Mouse (Mus musculus) fibroblast of lung, adult 2 months (primary cell): Measurements from ENCODE around the gene Hivep3.

Experiments
- DNase-seq: peaks from one replicate; pipeline ENCODE4 v3.0.0-alpha.2; 2011; ENCODE audit warnings: low read depth

The Hivep3 gene

DNA sequence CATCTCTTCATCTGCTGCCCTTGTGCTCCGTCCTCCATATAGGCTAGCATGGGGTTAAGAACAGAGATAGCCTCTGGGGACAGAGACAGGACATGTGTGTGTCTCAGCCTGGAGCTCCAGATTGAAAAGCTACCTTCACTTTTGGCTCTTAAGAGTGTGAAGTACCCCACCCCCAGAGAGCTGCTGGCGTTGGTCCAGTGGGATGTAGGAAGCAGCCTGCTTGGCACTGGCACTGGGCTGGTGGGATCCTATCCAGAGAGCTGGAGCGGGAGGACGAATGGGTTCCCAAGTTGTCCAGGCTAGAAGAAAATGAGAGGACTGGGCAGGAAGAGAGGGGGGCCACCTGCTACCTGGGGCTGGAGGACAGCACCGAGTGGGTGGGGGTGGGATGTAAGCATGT is 284.8 kb downstream of the Hivep3 start:
- DNase-seq: no peak

DNA sequence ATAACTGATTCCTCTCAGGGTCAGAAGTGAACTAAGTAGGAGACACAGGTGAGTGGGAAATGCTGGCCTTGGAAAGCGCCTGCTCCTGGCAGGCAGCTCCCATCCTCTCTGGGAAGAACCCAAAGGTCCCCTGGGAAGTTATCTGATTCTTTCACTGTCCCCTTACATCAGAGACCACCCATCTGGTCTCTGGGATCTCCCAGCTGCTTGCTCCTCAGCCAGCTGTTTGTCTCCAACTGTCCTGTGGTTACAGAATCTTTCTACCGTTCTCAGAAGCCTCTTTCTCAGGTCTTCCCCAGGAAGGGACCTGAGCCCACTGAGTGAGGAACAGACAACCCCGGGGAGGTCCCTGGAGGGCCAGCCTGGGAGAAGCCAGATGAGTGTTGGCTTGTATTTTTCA is 288.8 kb downstream of the Hivep3 start:
- no peak for DNase-seq

DNA sequence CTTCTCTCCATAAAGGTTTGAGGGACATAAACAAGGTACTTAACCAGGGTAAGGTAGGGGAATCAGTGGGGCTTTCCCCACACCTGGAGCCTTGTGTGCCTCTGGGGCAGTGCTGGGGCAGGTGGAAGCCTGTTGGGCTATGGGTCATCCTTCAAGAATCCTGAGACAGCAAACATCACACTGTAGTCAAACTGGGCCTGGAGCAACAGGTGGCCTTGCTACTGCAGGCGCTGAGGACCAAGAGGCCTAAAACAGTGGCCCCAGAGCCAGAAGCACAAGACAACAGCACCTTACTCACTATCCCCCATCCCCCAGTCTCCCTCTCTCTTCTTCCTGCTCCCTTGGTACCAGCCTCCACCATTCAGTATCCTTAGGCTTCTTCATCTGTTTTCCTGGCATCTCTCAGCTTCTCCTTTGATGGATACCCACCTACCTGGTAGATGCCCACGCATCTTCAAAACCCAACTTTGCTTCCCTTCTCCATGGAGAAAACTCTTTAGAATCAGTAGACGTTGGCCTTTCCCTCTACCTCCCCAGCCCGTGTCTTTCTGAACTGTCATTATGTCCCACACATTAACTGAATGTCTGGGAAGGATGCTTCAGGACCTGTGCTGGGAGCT is 289.7 kb downstream of the Hivep3 start:
- DNase-seq: no peak

DNA sequence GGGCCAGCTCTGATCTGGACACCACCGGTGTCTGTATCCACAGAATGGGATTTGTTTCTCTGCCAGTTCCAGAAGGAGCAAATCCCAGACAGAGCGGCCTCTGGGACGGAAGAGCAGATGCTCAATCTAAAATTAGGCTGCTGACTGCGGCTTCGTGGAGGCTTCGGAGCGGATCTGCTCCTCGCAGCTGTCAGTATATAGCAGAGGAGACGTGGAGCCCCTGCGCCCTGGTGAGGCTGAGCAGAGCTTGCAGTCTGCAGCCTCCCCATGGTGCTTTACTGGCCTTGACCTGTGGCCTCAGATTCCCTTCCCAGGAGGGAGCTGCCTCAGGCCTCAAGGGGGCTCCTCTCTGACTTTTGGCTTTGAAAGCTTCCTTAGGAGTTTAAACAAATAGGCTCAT is 290.5 kb downstream of the Hivep3 start:
- DNase-seq: no peak

DNA sequence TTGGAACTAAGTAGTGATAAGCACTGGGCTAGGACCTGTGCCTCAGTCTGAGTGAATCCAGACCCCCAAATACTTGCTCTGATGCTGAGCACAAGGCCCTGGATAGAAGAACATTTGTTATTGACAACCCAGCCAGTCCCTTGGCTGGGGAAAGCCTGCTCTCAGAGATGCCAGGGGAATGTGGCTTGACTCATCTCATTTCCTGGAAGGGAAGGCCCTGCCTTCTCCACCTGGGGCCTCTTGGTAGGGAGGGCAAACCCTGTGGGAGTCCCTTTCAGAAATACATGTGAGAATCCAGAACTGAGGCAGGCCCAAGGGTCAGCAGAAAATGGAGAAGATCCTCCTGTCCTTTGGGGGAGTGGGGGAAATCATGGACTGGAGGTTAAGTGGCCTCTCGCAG is 294.1 kb downstream of the Hivep3 start:
- no peak for DNase-seq

DNA sequence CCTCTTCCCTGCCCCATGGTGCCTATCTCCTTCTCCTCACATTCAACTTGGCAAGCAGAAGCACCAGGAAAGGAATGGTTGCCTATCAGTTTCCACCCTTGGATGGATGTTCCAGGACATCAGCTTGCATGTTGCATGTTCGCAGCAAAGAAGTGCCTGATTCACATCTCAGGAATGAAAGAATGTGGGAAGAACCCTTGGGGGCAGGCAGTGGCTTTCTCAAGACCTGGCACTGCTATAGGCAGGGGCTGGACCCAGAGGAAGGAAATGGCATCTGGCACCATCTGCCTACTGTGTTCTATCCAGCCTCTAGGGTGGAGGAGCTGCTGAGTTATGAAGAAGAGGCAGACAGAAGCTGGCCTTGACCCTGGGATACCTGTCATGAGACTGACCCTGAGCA is 296.4 kb downstream of the Hivep3 start:
- DNase-seq: peak; percentile 23

DNA sequence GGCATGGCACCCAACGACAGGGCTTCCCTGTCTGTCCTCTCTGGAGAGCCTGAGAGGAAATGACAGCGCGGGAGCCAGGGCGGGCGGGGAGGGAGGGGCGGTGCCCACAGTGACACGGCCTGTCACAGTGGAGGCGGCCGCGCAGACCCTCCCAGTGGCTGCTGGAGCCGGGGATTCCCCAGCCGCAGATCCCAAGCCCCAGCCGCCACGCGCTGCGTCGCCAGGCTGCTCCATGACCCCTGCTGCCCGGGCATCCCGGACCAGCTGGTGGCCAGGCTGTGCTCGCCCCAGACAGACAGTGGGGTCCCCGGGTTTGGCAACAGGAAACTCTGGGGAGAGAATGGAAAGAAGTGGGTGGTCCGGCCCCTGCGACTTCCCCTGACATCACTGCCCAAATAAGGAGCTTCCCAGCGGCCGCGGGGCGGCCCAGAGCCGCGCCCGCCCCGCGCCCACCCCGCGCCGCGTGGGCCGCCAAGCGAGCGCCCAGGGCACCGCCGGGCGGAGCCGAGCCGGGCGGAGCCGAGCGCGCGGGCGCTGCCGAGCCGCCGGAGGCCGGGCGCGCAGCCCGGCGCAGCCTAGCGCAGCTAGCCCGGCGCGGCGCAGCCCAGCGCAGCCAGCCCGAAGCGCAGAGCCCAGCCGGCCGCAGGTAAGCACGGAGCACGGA is 298.9 kb downstream of the Hivep3 start:
- no peak for DNase-seq

DNA sequence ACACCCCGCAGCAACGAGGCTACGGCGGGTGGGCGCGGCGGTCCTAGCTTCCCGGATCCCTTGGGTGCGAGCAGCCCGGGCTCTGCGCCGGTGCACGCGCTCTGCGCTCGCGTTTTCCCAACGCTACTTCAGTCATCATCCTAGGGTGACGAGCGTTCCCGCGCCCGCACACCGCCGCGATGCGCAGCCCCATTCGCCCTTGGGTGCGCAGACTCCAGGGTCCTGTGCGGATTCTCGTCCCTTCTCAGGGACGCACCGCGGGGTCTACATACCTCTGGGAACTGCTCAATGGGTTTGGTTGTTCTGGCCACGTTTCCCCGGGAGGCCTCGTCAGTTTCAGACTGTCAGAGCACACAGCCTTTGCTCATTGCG is 299.4 kb downstream of the Hivep3 start:
- DNase-seq: no peak

DNA sequence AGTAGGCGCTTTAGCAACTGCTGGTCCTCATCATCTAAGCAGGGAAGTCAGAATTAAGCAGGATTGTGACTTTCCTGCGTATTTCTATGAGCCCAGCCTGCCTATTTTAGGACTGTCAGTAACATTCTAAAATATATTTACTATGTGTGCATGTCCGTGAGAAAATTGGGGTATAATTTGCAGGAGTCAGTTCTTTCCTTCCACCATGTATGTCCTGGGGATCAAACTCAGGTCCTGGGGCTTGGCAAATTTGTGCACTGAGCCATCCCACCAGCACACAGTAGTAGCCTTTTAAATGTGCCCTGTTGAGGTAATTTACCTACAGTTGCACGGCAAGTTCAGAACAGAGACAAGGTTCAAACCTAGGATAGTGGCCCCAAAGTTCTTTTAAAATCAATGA is 302.7 kb downstream of the Hivep3 start:
- no peak for DNase-seq

DNA sequence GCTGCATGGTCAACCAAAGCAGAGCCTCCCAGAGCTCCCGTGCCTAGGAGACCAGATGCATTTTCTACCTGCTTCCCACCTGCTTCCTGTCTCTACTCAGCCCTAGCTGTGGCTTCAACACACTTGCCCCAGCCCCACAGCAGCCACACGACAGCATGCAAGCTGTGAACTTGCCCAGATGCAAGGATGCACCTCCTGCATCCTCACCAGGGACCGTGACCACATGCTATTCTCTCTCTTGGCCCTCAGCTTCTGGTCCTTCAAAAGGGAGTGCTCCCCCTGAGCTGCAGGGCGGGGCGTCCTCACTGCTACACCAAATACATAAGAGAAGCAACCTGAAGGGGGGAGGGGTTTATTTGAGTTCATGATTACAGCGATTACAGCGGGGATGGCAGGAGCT is 303.4 kb downstream of the Hivep3 start:
- DNase-seq: no peak

DNA sequence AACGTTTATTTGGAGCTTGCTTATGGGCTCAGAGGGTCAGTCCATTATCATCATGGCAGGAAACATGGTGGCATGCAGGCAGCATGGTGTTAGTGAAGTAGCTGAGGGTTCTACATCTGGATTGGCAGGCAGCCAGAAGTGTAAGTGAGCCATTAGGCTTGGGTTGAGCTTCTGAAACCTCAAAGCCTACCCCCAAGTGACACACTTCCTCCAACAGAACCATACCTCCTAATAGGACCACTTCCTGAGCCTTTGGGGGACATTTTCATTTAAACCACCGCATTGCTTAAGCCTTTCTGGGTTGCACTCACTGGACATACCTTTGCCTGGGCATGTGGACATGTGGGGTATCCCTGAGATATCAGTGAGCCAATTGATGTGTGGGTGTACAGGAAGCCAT is 307.9 kb downstream of the Hivep3 start:
- no peak for DNase-seq

DNA sequence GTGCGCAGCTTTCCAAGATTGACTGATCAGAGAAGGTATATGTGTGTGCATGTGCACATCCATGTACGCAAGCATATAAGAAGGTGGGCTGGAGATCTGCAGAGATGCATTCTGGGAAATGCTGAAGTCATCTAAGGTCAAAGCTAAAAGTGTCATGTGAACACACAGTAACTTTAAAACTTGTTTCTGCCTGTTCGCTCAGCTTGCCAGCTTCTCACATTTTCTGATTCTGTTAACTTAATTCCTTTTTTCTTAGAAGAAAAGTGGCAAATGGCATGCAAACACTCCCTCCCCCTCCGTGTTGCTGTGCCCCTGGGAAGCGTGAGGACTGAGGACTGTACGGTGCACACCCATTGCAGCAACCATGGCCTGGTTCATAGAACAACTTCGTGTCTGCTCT is 308.9 kb downstream of the Hivep3 start:
- no peak for DNase-seq

DNA sequence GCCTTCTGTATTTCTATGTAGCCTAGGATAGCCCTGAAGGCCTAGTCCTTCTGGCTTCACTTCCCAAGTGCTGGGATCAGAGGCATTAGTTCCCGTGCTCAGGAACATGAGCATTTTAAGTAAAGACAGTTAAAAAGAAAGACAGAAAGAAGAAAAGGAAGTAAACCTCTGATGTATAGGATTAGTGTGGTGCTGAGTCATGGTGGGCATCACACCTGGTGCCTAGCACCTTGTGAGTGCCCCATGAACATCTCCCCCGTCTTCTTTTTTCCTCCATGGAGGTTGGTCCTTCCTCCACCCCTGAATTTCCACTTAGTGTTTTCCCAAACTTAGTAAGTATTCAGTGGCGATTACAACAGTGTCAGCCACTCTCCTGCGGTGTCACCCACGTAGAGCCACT is 311.0 kb downstream of the Hivep3 start:
- DNase-seq: no peak

DNA sequence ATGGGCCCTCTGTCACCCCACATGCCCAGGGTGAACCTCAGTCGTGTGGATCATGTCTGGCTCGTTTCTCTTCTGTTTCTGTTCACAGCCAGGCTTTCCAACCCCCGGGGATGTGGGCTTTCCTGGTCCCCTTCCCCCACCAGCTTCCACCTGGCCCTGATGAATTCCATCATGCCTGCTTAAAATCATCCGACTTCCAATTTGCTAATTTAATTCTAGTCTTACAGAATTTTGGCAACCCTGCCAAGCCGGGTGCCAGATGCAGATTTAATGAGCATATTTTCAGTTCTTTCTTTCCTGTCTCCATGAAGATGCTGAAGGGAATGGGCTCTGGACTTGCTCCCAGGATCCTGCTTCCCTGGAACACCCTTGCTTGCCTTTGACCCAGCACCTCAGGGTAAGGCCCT is 311.6 kb downstream of the Hivep3 start:
- no peak for DNase-seq

DNA sequence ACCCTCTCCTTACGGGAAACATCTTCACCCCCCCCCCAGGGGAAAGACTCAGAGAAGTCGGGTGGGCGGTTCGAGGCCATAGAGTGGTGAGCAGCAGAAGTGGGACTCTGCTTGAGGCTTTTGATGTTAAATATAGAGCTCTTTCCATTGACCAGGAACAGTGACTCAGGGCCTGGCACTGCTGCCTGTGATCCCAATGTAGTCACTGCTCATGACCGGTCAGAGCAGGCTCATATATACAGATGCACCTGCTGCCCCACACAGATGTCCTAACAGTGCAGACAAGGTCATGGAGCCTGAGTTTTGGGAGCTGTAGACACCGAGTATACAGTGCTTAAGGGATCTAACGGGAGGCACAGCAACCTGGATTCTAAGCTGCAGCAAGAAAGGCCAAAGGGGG is 312.3 kb downstream of the Hivep3 start:
- DNase-seq: no peak

DNA sequence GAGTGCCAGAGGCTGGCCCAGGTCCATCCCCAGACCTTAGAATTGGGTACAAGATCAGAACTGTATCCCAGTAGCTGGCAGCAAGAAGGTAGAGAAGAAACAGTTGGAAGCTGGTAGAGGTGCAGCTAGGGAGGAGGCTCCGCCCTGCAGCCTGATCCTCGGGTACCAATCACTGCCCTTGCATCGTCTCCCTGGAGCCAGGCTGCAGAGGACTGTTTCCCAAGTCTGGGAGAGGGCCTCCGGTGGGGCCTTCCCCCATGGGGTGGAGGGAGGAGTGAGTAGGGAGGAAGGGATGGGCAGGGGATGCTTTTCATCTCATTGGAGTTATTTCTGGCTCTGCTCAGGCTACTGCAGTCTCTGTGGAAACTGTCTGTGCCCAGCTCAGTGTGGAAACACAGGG is 313.5 kb downstream of the Hivep3 start:
- DNase-seq: no peak

DNA sequence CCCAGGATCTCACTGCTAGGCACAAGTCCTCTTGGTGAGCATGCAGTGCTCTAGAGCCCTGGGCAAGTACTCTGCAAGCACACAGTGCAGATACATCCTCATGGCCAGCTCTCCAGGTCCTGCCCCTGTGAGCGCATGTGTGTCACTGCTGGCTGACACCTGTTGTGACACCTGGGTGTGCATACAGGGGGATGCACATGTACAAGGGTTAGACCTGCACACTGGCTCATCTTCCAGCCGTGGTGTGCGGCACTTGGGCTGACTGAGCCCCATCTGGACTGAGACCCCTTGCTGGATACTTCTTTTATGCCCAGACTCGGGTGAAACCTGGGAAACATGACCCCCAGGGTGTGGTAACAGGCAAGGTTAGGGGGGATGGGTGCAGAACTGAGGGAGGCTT is 314.7 kb downstream of the Hivep3 start:
- no peak for DNase-seq

DNA sequence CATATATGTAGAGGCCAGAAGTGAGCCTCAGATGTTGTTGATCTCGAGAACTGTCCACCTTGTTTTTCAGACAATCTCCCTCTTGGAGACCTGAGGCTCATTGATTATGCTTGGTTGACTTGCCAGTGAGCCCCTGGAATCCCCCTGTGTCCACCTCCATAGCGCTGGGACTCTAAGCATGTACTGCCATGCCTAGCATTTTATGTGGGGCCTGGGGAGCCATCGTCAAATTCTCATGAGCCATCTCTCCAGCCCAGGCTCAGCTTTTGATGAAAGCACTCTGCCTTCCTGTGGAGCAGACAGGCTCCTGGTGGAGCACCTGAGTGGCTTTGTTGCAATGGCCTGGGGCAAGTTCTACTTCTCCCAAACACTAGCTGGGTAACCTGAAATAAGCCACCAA is 316.3 kb downstream of the Hivep3 start:
- no peak for DNase-seq

DNA sequence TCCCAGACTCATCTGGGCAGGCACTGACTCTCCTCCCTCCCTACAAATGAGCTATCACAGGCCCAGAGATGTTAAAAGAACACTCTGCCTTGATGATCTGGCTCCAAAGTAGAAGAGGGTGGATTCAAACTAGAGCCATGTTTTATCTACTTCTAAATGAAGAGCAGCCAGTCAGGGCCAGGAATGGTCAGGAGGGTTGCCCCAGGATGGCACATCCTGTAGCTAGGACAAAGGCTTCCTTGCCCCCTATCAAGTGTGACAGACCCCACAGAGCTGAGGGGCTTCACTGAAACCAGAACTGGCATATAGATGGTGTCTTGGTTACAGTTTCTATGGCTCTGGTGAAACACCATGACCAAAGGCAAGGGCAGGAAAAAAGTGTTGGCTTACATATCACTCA is 318.9 kb downstream of the Hivep3 start:
- DNase-seq: no peak

DNA sequence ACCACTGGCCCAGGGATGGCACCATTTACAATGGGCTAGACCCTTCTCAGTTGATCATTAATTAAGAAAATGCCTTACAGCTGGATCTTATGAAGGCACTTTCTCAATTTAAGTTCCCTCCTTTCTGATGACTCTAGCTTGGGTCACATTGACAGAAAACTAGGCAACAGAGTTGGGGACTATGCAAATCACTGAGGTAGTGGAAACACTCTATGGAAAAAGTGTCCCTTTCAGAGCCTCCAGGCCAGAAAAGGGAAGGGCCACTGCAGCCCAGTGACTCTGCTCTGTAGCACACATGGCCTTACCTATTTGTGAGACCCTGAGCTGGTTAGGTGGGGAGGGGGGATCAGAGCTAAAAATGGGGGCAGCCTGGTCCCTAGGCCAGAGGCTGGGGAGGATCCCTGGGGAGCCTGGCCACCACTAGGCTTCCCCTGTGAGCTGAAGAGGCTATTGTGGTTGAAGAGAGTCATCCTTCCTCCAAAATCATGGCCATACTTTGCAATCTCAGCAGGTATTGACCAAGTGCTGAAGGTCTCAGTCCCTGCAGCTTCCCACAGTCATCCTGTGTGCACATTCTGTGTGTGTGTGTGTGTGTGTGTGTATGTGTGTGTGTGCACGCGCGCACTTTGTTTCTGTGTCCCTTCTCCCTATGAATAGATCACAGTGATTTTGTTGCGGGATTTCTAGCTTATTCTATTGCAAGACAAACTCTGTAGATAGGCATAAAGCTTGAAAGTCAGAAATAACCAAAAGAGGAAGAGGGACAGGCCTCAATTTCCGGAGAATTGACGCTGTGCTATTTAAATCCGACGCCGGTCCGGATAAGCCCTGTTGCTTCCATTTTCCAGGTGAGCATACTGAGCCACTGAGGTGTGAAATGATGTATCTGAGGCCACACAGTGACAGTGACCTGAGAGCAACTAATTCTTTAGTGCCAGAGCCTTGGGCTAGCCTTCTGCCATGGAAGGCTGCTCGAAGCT is 319.7 kb downstream of the Hivep3 start:
- no peak for DNase-seq

DNA sequence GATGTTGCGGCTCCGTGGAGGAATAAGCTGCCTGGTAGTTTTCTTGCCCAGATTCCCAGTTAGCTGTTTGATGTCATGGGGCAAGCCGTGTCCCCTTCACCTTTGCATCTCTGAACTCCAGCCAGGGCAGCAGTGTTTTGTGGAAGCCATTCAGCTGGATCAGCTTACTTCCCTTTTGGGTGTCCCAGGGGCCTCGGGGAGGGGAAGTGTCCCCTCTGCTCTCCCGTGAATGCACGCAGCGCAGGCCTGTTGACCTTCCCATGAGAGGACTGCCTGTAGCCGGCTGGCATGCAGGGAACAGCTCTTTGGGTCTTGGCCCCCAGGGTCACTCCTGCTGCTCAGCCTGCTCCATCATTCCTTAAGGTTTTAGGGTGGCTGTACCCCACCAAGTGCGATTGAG is 320.6 kb downstream of the Hivep3 start:
- no peak for DNase-seq

DNA sequence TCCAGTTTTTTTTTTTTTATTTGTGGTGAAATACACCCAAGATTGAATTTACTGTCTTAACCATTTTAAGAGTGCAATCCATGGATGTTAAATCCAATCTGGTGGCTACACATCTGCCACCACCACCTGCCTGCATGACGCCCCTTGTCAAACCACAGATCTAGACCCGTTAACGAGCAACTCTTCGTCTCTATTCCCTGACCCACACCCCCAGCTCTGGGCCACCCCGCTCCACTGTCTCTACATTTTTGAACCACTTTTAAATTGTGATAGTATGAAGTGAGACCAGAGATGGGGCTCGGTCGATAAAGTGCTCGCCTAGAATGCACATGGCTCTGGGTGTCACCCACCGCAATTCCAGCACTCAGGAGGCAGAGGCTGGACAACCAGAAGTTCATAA is 322.9 kb downstream of the Hivep3 start:
- DNase-seq: no peak

DNA sequence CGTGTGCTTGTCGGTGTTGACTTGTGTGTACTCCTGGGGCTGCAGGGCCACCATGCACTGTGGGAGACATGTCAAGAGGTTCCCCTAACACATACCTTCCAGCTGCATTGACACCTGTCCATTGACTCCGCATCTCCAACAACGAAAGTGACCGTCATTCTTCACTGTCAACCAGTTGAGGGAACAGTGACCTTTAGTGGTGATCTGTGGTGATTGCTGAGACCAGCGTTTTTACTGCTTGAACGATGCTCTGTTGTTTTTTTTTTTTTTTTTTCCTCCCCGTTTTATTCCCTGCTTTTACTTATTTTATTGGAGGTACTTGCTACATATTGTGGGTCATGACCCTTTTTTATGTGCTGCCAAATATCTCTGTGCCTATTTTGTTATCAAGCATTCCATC is 323.9 kb downstream of the Hivep3 start:
- DNase-seq: no peak
